In the genomic region with DNA sequence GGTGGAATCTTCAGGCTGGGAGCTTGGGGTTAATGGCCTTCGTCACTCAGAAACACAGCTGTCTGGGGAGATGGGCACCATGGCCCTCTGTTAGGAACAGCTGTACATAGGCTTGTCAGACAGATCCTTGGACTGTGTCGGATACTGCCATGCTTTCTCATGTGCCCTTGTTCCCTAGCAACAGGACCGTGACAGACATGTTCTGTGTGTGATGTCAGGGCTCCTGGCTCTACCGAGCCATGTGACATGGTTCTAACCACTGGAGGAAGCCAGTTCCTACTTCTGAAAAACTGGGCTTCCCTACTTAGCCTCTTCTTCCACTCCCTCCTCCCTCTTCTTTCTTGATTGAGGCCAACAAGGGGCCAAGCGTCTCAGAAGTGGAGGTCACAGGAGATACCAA, we compare ENCODE assay signal across 16 mouse cellular contexts.
A peak's percentile ranks its signal among the peaks of the same experiment; 100 is the strongest.
DNase-seq lines count a peak whose midpoint lies in the region; ATAC-seq lines count a peak whose summit lies in the region.
"Had no signal": no experiment of that assay in that cellular context is flagged by ENCODE, and none has a peak within 500 bp of the region (broad histone marks: within the 10 kb centered on the region; RNA-seq: fewer than 3 reads in every experiment).

No protein-coding gene starts in this region.

- H3K9ac ChIP-seq in midbrain, embryonic 12.5 days (replicated peaks): no peak overlapping the region
- H3K9ac ChIP-seq in midbrain, embryonic 13.5 days (replicated peaks): no peak overlapping the region
- H3K9ac ChIP-seq: liver, embryonic 15.5 days had no signal

- intact Hi-C loops in heart, postnatal 36 days (cut with DNase I): loop anchor here (5.0 kb wide), 1 partner anchor 81 kb away; no protein-coding TSS in a partner anchor

- no peaks in the 10 kb centered on the region for H3K27me3 ChIP-seq in heart, embryonic 10.5 days (ENCODE audit: insufficient read depth, poor library complexity, severe bottlenecking)
- H3K27me3 ChIP-seq in midbrain, embryonic 12.5 days: peaks cover 9% of the 10 kb centered on the region; the same call in 1 of the 2 replicates
- no peaks in the 10 kb centered on the region for H3K27me3 ChIP-seq in midbrain, embryonic 13.5 days
- no peaks in the 10 kb centered on the region for H3K27me3 ChIP-seq in limb, embryonic 10.5 days (ENCODE audit: low read depth, poor library complexity, severe bottlenecking)
- H3K27me3 ChIP-seq: liver, embryonic 15.5 days had no signal

- H3K9me3 ChIP-seq in heart, embryonic 10.5 days: no peaks in the 10 kb centered on the region
- H3K9me3 ChIP-seq in midbrain, embryonic 12.5 days: no peaks in the 10 kb centered on the region
- no peaks in the 10 kb centered on the region for H3K9me3 ChIP-seq in midbrain, embryonic 13.5 days
- no peaks in the 10 kb centered on the region for H3K9me3 ChIP-seq in limb, embryonic 10.5 days (replicated peaks)
- H3K9me3 ChIP-seq: liver, embryonic 15.5 days had no signal

- no peak for DNase-seq in heart, embryonic 10.5 days (ENCODE audit: low spot score)
- DNase-seq in heart, postnatal 36 days: no peak
- no peak for DNase-seq in limb, embryonic 10.5 days (ENCODE audit: low spot score)
- DNase-seq in spleen, adult 18-20 months: no peak
- DNase-seq: adrenal gland, adult 2 months; cerebellum, adult 18-20 months; kidney, adult 11 months; kidney, postnatal 36 days; thymus, postnatal 14 days had no signal

- 0 out of 2 replicates have a peak, but pooled peaks have one; percentile 12 for ATAC-seq in midbrain, embryonic 12.5 days (ENCODE audit: low FRiP score, low read depth)
- no peak for ATAC-seq in midbrain, embryonic 13.5 days
- ATAC-seq in activated CD4-positive, CD25-positive, alpha-beta regulatory T cell, adult 4 months: no peak
- ATAC-seq: forebrain, embryonic 14.5 days had no signal

- H3K27ac ChIP-seq in heart, embryonic 10.5 days: peak overlapping the region; percentile 66; the same call in 1 of the 2 replicates
- no peak overlapping the region for H3K27ac ChIP-seq in midbrain, embryonic 12.5 days (replicated peaks)
- H3K27ac ChIP-seq in midbrain, embryonic 13.5 days: no peak overlapping the region
- 0 out of 2 replicates have a peak overlapping the region, but pooled peaks have one; percentile 7 for H3K27ac ChIP-seq in limb, embryonic 10.5 days
- H3K27ac ChIP-seq: liver, embryonic 15.5 days; stomach, postnatal 0 days had no signal

- H3K4me2 ChIP-seq in midbrain, embryonic 12.5 days (replicated peaks): no peak overlapping the region
- H3K4me2 ChIP-seq in midbrain, embryonic 13.5 days (replicated peaks): no peak overlapping the region
- H3K4me2 ChIP-seq: liver, embryonic 15.5 days had no signal

- no peaks in the 10 kb centered on the region for H3K36me3 ChIP-seq in heart, embryonic 10.5 days
- no peaks in the 10 kb centered on the region for H3K36me3 ChIP-seq in midbrain, embryonic 12.5 days
- no peaks in the 10 kb centered on the region for H3K36me3 ChIP-seq in midbrain, embryonic 13.5 days
- H3K36me3 ChIP-seq in limb, embryonic 10.5 days: no peaks in the 10 kb centered on the region
- H3K36me3 ChIP-seq: liver, embryonic 15.5 days had no signal

- peaks cover 47% of the 10 kb centered on the region for H3K4me1 ChIP-seq in heart, embryonic 10.5 days
- H3K4me1 ChIP-seq in midbrain, embryonic 12.5 days: peaks cover 14% of the 10 kb centered on the region; the same call in 1 of the 2 replicates
- peaks cover 22% of the 10 kb centered on the region for H3K4me1 ChIP-seq in midbrain, embryonic 13.5 days (replicated peaks)
- peaks cover 66% of the 10 kb centered on the region for H3K4me1 ChIP-seq in limb, embryonic 10.5 days
- H3K4me1 ChIP-seq: liver, embryonic 15.5 days had no signal

- no peak overlapping the region for H3K4me3 ChIP-seq in heart, embryonic 10.5 days
- H3K4me3 ChIP-seq in midbrain, embryonic 12.5 days: no peak overlapping the region
- no peak overlapping the region for H3K4me3 ChIP-seq in midbrain, embryonic 13.5 days (replicated peaks)
- H3K4me3 ChIP-seq in limb, embryonic 10.5 days: no peak overlapping the region
- H3K4me3 ChIP-seq: liver, embryonic 15.5 days; myocyte had no signal

- 77% methylated on average over 5 of the region's 5 CpGs for WGBS in heart, embryonic 10.5 days
- 67% methylated on average over 5 of the region's 5 CpGs for WGBS in midbrain, embryonic 12.5 days
- WGBS in midbrain, embryonic 13.5 days: 71% methylated on average over 5 of the region's 5 CpGs
- WGBS in limb, embryonic 10.5 days: 87% methylated on average over 5 of the region's 5 CpGs

Comparison
In these comparisons a context has a peak if more than half of its experiments do, and no peak if none do; other contexts are left out.
1. H3K27ac ChIP-seq: peak in heart, embryonic 10.5 days (single experiment) and limb, embryonic 10.5 days (single experiment); none in midbrain, embryonic 12.5 days (single experiment) and midbrain, embryonic 13.5 days (single experiment).